Mouse (Mus musculus) T-helper 17 cell (primary cell): ENCODE measurements at regions not wholly inside any gene's neighbourhood (a gene's known extent, or its start where the extent isn't known, plus 50 kb on each side); places are given as distances from the start of the nearest gene placed in this dataset.

Experiments
- in situ Hi-C, 2 experiments: fragments of 300-600 bp; cut with MboI, MseI; formaldehyde crosslinking; loops; 1 replicate in 1 of 2; 2 replicates in 1 of 2; pipeline ENCODE4 v1.15.1; 2025; ENCODE audit warnings: high pct_unique_total_duplicates in 2 of 2

GRCm38 (mm10) chr6:20982931-20983330 lies 232.4 kb upstream of the Kcnd2 start:
- in situ Hi-C loops, result loop anchor here in 1 of 2 experiments (10.0 kb wide), 1 partner anchor 928 kb away; no protein-coding TSS in a partner anchor

DNA sequence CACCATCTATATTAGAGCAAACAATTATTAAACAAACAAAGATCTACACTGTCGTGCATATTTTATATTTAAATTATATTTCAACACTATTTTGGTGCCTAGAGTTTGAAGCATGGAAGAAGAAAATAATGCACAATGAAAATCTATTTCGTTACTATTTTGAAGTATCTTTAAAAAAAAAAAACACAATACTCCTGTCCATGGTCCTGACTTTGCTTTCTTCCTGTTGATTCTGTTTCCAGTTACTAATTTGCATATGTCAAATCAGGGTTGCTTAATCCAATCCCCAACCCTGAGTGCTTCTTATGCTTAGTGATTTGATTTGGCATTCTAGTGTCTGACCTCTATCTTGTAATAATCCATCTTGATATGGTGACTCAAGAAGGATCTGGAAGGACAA lies 210.2 kb upstream of the Kcnd2 start:
- in situ Hi-C loops, result no loop called here

DNA sequence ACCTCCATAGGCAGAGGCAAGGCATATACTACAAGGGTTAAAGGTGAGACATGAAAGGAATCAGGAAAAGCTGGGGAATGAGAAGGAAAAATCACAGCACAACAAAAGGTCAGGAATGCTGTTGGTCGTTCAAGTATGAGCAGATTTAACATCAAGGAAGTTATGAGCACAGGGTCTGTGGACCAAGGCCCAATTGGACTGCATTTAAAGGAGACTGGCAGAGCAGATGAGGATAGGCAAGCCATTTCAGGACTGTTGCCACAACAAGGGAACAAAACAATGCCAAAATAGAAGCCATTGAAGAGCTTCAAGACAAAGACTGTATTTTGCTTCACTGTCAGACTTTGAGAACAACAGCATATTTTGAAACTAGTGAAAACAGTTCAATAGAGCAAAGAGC lies 167.4 kb upstream of the Kcnd2 start:
- in situ Hi-C loops, result no loop called here

DNA sequence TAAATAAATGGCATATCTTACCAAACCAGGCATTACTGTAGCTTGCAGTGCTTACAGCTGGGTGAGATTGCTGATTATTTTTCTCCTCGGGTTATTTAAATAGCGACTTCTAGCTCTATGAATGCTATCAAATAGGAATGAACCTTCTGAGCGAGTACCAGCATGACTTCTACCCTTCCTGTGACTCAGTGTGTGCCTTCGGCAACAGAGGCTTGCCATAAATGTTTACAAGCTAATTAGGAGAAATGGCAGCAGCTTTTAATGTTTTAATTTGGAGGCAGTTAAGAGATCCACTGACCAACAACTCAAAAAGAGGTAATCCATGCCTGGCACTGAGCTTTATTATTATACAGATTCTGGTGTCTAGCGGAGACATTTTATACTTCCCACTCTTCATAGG lies 122.3 kb upstream of the Kcnd2 start:
- in situ Hi-C loops, result no loop called here

DNA sequence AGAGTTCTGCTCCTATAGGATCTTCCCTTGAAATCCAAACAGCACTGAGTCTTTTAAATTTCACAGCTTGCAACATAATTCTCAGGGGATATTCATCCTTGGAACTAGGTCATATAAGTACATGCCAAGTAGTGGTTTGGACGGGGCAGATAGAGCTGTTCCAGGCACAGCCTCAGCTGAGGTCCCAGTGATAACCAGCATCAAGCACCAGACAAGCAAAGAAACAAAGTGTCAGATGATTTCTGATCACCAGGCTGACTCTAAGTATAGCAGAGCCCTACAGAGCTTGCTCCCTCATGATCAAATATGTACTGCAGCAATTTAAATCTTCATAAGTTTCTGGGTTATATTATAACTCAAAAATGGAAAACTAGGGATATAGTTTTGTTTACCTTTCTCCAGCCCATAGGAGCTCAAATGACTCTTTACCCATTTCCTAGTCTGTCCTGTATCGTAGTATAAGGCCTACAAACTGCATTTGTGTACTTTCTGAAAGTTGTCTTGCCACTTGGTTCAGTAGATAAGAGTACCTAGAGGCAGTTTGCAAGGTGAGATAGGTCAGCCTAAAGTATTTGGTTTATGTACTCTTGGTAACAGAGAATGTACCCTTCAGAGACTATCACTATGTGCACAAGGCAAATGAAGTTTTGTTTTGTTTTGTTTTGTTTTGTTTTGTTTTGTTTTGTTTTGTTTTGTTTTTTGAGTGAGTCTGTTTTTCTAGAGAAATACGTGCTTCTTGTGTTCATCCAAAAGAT lies 103.9 kb upstream of the Kcnd2 start:
- in situ Hi-C loops, result no loop called here

DNA sequence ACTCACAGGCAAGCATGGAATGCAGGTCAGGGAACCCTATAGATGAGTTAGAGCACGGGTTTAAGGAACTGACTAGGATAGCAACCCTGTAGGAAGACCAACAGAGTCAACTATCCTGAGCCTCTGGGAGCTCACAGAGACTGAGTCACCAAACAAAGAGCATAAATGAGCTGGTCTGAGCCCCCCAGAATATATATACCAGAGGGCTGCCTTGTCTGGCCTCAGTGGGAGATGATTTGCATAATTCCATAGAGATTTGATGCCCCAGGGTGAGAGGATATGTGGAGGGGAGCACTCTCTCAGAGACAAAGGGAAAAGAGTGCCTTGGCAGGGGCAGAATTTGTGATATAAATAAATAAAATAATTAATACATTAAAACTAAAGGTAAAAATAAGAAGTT lies 93.2 kb upstream of the Kcnd2 start:
- in situ Hi-C loops, result no loop called here

- in situ Hi-C loops, result no loop called here
These were observed 92.5 kb upstream of the Kcnd2 start for GRCm38 (mm10) chr6:21122852-21123251.
